Mouse (Mus musculus): ENCODE data around the gene Pten. TPM values are rescaled to one million over a fixed set of nuclear protein-coding genes. Genes with fewer than 3 reads are reported as not detected.

Pten gene
- total and polyA plus RNA-seq, 3 experiments, result 24.1 to 41.5 (median 36.8) TPM

- TF ChIP-seq MAZ (IDR thresholded peaks at IDR 0.05; ENCODE audit: low read depth, low read length) (no peak), POLR2AphosphoS2 (IDR thresholded peaks at IDR 0.05; ENCODE audit: low read depth, low read length) (no peak), ZNF384 (IDR thresholded peaks at IDR 0.05; ENCODE audit: low read depth, low read length) (no peak), BHLHE40 (IDR thresholded peaks at IDR 0.05; ENCODE audit: low read depth, low read length) (no peak), CTCF (conservative IDR thresholded peaks at IDR 0.05 in 1 of 2, IDR thresholded peaks at IDR 0.05 in 1 of 2; ENCODE audit: low read depth in 2 of 2, low read length in 2 of 2) (no peak), IRF4 (IDR thresholded peaks at IDR 0.05; ENCODE audit: low read depth, low read length) (no peak), MAX (IDR thresholded peaks at IDR 0.05; ENCODE audit: low read length) (no peak), UBTF (IDR thresholded peaks at IDR 0.05; ENCODE audit: low read depth, low read length) (no peak)
- H3K9ac ChIP-seq (ENCODE audit: insufficient read depth, low read depth), result no peak overlapping the region
- DNase-seq (ENCODE audit: extremely low read depth), result no peak
- no peak overlapping the region for H3K4me3 ChIP-seq (replicated peaks in 1 of 3; ENCODE audit: low read depth in 2 of 3, low read length in 2 of 3, poor library complexity in 1 of 3)
- H3K9me3 ChIP-seq (replicated peaks; ENCODE audit: low read length), result peaks cover 5% of the 10 kb centered on the region
- H3K27me3 ChIP-seq (replicated peaks), result no peaks in the 10 kb centered on the region
- H3K79me2 ChIP-seq (replicated peaks; ENCODE audit: control insufficient read depth, extremely low read depth, insufficient read depth, poor library complexity, severe bottlenecking), result no peaks in the 10 kb centered on the region
- H3K27ac ChIP-seq (ENCODE audit: insufficient read depth, low read depth), result no peak overlapping the region
- peaks cover 0 to 6% of the 10 kb centered on the region in 2 experiments; a peak in 1 of 4 replicates for H3K4me1 ChIP-seq (ENCODE audit: control insufficient read depth in 1 of 2, insufficient read depth in 2 of 2)
- no peak overlapping the region for H3K4me2 ChIP-seq (ENCODE audit: insufficient read depth, low read depth, poor library complexity, severe bottlenecking)
- in situ Hi-C loops (cut with MboI; ENCODE audit: low pct_ligation_motif_present, low pct_unique_long_range_greater_than_20kb, low sequenced_read_pairs), result no loop called here
- H3K36me3 ChIP-seq (replicated peaks in 1 of 2; ENCODE audit: control insufficient read depth in 1 of 2, insufficient read depth in 1 of 2, low read length in 1 of 2), result no peaks in the 10 kb centered on the region
- dilution Hi-C loops (cut with MboI; ENCODE audit: extremely low pct_ligation_motif_present, extremely low pct_unique_long_range_greater_than_20kb, low sequenced_read_pairs), result no loop called here
These were observed 111.3 kb downstream of the Pten start for GRCm38 (mm10) chr19:32868560-32868959.

DNA sequence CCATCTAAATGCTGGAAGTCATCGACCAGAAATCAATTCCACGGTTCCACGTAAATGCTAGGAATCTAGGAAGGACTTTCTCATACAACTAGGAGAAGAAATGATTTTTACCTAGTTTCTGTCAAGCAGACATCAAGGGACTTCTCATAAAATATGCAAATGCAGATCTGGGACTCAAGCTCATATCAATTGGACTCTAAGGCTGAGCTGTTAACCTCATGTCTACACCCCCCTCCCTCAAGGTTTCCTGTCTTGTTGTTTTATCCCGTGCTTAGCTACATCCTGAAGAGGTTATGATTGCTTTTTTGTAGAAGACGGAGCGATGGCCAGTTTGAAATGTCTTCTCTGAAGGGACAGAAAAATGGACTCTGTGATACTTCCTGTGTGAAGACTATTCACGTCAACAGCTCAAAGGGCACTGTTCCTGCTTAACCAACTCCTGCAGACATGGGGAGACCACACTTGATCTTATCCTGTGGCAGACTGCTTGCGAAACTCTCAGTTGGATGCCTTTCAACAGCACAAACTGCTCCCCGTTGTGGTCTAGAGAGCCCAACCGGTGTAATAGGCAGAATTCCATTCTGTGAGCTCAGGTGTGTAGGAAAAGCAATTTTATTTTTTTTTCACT is 111.9 kb downstream of the Pten start:
- no peak overlapping the region for H3K27ac ChIP-seq (ENCODE audit: insufficient read depth, low read depth)
- H3K9ac ChIP-seq (ENCODE audit: insufficient read depth, low read depth), result no peak overlapping the region
- H3K36me3 ChIP-seq (replicated peaks in 1 of 2; ENCODE audit: control insufficient read depth in 1 of 2, insufficient read depth in 1 of 2, low read length in 1 of 2), result no peaks in the 10 kb centered on the region
- peaks cover 5% of the 10 kb centered on the region for H3K9me3 ChIP-seq (replicated peaks; ENCODE audit: low read length)
- TF ChIP-seq ZNF384 (IDR thresholded peaks at IDR 0.05; ENCODE audit: low read depth, low read length), result no peak
- TF ChIP-seq NELFE (IDR thresholded peaks at IDR 0.05; ENCODE audit: low read depth, low read length), result no peak
- no peak for TF ChIP-seq MAFK (IDR thresholded peaks at IDR 0.05; ENCODE audit: insufficient replicate concordance, low read length)
- no peak for TF ChIP-seq JUND (conservative IDR thresholded peaks at IDR 0.05; ENCODE audit: low read depth, low read length)
- TF ChIP-seq TCF12 (IDR thresholded peaks at IDR 0.05; ENCODE audit: low read depth, low read length), result no peak
- TF ChIP-seq ETS1 (conservative IDR thresholded peaks at IDR 0.05; ENCODE audit: low read depth, low read length), result no peak
- TF ChIP-seq JUN (IDR thresholded peaks at IDR 0.05; ENCODE audit: insufficient read depth, low read depth, low read length), result no peak
- TF ChIP-seq KAT2A (IDR thresholded peaks at IDR 0.05; ENCODE audit: insufficient replicate concordance, low read length), result no peak
- TF ChIP-seq MXI1 (IDR thresholded peaks at IDR 0.05; ENCODE audit: low read depth, low read length), result no peak
- no peak for TF ChIP-seq MYC (IDR thresholded peaks at IDR 0.05; ENCODE audit: low read depth, low read length)
- H3K4me2 ChIP-seq (ENCODE audit: insufficient read depth, low read depth, poor library complexity, severe bottlenecking), result no peak overlapping the region
- dilution Hi-C loops (cut with MboI; ENCODE audit: extremely low pct_ligation_motif_present, extremely low pct_unique_long_range_greater_than_20kb, low sequenced_read_pairs), result no loop called here
- in situ Hi-C loops (cut with MboI; ENCODE audit: low pct_ligation_motif_present, low pct_unique_long_range_greater_than_20kb, low sequenced_read_pairs), result no loop called here
- no peaks in the 10 kb centered on the region for H3K79me2 ChIP-seq (replicated peaks; ENCODE audit: control insufficient read depth, extremely low read depth, insufficient read depth, poor library complexity, severe bottlenecking)
- peaks cover 0 to 6% of the 10 kb centered on the region in 2 experiments; a peak in 1 of 4 replicates for H3K4me1 ChIP-seq (ENCODE audit: control insufficient read depth in 1 of 2, insufficient read depth in 2 of 2)
- H3K4me3 ChIP-seq (replicated peaks in 1 of 3; ENCODE audit: low read depth in 2 of 3, low read length in 2 of 3, poor library complexity in 1 of 3), result no peak overlapping the region
- H3K27me3 ChIP-seq (replicated peaks), result no peaks in the 10 kb centered on the region
- DNase-seq (ENCODE audit: extremely low read depth), result no peak
